Mouse (Mus musculus) right cerebral cortex, postnatal 36 days (tissue): ENCODE results near the gene Kcne4.

Experiments
- DNase-seq, 2 experiments: peaks; one replicate each; pipeline ENCODE4 v3.0.0; 2022; ENCODE audit warnings: low spot score in 2 of 2, mixed read lengths in 1 of 2

The Kcne4 gene

DNA sequence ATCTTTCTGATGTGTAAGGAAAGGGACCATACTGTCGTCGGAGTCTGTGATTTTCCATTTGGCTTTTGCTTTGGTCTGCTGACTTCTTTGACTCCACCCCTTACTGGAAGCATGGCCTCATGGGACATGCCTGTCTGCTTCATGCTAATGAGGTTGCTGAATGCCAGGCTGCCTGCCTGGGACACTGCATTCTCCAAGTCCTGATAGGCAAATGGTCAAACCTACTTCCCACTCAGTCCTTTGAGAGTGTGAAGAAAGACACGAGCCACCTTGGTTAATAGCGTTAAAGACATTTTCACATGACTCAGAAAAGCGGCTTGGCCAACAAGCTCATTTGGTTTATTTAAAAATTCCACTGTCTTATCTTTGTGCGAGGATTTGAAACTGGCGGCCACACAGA, 43.5 kb downstream of the Kcne4 start:
- no peak for DNase-seq

DNA sequence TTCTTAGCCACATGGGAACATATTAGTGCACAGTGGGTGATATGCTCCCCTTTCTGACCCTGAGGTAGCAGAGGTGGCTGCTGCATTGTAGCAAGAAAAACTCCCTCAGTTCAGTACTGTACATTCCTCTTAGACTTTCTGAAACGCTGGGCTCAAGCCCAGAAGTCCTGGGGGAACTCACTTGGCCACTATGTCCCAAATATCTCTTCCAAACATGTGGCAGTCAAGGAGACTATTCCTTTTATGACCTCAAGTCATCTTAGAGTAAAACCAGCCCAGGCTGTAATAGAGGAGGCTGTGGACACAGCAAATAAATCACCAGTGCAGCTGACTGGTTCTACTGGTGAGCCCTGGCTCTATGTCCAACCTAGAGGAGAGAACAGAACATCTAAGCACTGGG, 45.7 kb downstream of the Kcne4 start:
- DNase-seq: no peak

DNA sequence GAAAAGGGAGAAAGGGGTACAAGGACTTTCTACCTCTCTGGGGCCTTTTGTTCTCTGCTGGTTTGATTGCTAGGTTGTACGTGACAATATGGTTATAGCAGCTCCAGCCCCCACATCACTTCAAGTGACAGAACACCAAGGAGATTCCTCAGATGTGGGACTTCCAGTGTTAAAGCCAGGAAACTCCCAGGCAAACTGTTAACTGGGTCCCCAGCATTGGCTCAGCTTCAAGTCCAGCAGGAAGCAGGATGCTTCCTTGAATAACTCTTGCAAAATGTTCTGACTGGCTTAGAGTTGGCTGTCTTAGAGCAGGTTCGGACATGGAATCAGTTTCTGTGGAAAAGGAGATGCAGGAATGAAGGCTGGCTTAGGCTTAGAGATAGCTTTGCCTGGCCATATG, 47.3 kb downstream of the Kcne4 start:
- peak; percentile 7 to 56 for DNase-seq

DNA sequence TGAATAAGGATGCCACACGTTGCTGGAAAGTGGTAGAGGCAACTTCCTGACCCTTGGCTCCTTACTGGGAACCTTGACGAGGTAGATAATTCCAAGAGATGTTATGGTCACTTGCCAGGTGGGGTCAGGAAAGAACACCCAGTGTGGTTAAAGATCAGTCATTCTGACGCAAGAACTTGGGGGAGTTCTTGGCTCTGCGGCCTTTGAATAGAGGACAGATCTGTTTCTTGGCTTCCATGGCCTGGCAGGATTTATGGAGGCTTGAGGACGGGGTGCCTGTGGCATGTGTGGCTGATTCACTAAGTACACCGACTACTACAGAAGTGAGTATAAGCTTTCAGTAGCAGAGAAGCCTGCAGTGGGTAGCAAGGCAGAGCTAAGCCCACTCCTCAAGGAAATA, 47.8 kb downstream of the Kcne4 start:
- no peak for DNase-seq

DNA sequence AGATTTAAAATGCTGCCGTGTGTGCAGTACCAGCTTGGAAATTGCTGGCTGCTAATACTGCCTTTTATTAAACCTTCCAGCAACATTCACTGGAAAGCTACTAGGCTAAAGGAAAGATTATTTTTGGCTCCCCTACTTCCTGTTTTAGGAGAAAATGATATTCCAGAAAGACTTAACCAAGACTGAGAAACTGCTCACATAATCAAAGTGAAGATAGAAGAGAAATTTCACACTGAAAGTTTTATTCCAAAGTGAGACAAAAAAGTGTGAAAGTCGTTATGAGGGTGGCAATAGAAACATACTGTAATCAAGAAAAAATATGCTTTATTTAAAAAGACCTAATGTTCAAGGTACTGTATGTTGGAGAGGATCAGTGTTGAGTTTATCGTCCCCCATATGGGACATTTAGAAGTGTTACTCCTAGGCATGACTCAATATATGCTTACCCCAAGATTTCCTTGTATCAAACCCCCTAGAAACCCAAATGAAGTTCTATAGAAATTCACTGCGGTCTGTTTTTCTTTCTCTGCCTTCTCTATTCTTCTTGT, 48.3 kb downstream of the Kcne4 start:
- DNase-seq: no peak

DNA sequence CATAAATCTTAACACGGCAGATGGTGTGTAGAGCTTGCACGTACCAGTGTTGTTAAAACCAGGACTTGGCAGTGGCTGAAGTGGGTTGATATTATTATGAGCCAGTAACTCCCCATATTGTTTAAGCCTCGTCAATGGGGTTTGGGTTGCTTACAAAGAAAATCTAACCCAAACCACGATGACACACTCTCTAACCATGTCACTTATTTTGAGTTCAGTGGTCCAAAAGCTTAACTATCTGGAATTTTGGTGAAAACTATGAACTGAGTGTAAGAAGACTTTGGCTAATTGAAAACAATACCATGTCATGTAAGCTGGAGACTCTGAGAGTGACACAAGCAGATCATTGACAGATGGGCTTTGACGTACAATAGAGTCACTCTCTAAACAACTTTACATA, 49.4 kb downstream of the Kcne4 start:
- no peak for DNase-seq

DNA sequence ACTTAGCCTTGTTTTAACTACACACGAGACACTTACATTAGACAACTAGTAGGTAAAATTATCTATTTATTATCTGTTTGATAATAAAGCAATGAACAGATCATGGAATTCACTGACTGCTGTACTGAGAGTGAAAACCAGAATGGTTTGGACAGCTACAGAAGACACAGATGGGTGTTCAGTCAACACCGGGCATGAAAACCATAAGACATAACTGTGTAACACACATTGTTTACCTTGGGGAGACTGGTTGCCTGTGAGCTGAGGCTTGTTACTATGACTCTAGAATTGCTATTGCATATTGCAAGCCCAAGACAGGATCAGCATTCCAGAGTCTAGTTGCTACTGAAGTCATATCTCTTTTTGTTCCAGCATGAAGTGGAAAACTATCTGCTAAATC, 49.9 kb downstream of the Kcne4 start:
- DNase-seq: no peak
